Mouse (Mus musculus) left cerebral cortex, adult 2 months (tissue): ENCODE results near the gene Stac. TPM values are rescaled to one million over a fixed set of nuclear protein-coding genes. Genes with fewer than 3 reads are reported as not detected.

Experiments
- DNase-seq, 2 experiments: peaks; one replicate each; pipeline ENCODE4 v3.0.0; 2021 to 2022; ENCODE audit warnings: low spot score in 2 of 2, mixed read lengths in 1 of 2; ENCODE audit errors: extremely low spot score in 1 of 2
- H3K27ac ChIP-seq: fragments of 200-600 bp; 2 replicates; pipeline ENCODE4 v1.8.1; 2022
- H3K4me3 ChIP-seq: fragments of 200-600 bp; 2 replicates; pipeline ENCODE4 v1.8.1; 2022
- CTCF ChIP-seq: fragments of 200-600 bp; IDR thresholded peaks from 2 replicates; pipeline ENCODE4 v1.8.1; 2022; ENCODE audit warnings: antibody characterized with exemption, mild to moderate bottlenecking, moderate library complexity
- intact Hi-C: fragments of 180-260 bp; cut with DNase I; formaldehyde crosslinking; loops from one replicate; pipeline ENCODE4 v1.15.1; 2025
- total RNA-seq, 2 experiments: library from RNA; stranded (reverse); gene quantifications; 2 replicates each; pipeline ENCODE4 v1.2.3; 2021

The Stac gene
- total RNA-seq, 2 experiments from 2014 or later: 1.4 to 3.0 TPM

DNA sequence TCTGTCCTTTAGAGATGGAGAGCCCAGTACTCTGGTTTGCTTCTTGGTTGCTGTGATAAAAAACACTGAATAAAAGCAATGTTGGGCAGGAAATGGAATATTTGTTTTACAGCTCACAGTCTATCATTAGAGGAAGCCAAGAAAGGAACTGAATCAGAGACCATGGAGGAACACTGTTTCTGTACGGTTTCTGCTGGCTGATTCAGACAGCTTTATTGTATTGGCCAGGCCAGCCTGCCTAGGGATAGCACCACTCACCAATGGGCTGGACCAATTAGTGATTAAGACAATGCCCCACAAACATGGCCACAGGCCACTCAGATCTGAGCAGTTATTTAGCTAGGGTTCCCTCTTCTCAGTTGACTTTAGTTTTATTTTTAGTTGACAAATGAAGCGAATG, 6.0 kb downstream of the Stac start:
- H3K27ac ChIP-seq: no peak overlapping the region
- H3K4me3 ChIP-seq: no peak overlapping the region
- no peak for TF ChIP-seq CTCF
- DNase-seq: no peak
- intact Hi-C loops: no loop called here

DNA sequence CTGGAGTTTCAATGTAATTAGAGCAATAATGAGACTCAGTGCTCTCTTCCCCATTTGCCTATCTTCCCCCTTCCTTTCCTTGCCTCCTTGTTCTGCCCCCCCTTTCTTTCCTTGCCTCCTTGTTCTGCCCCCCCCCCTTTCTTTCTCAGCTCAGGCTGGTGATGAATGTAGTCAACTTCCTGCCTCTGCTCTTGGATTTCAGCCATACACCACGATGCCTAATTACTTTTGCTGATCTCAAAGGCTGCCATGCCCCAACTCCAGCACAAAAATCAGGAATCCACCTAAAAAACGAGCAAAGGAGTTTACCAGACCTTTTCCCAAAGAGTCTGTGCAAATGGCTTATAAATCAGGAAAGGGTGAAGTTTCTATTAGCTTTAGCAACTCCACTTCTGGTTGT, 10.6 kb downstream of the Stac start:
- no peak overlapping the region for H3K27ac ChIP-seq
- no peak for TF ChIP-seq CTCF
- H3K4me3 ChIP-seq: no peak overlapping the region
- intact Hi-C loops: no loop called here
- DNase-seq: no peak

DNA sequence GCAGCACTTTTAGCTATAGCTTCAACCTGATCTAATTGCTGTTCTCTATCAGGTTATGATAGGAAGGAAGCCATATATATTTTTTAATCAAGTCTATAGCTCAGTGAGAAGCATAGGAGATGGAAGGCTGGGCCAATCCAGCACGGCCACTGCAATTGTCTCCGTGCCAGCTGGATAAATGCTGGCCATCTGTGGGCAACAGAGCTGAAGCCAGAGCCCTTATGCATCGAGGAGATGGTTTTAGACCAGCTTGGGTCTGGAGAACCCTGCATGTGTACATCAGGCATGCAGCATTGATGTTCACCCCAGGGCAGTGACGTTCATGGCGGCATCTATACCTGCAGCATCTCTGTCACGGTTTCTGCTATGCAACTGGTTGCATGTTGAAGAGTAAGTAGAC, 20.3 kb downstream of the Stac start:
- no peak overlapping the region for H3K27ac ChIP-seq
- DNase-seq: no peak
- no peak for TF ChIP-seq CTCF
- intact Hi-C loops: no loop called here
- H3K4me3 ChIP-seq: no peak overlapping the region

DNA sequence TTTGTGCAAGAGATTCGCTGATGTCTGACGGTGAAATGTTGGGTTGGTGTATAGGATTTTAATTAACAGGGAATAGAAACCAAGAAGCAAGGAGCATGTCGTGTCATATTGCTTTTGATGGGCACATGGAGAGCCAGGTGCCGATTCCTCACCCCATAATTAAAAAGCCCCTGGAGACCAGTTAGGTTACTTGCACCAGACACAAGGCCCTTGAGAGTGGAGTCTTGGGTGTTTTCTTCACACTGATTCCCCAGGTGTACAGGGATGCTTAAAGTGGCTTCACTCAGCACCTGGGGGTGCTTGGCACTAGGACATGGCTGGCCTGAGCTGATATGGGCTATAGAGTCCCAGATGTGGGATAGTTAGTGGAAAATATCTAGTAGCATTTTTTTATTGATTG, 35.1 kb downstream of the Stac start:
- no peak for TF ChIP-seq CTCF
- no peak overlapping the region for H3K27ac ChIP-seq
- DNase-seq: no peak
- H3K4me3 ChIP-seq: no peak overlapping the region
- intact Hi-C loops: no loop called here

GRCm38 (mm10) chr9:111644228-111644627, 45.9 kb downstream of the Stac start:
- Histone ChIP-seq H3K4me3 (no peak overlapping the region), H3K27ac (no peak overlapping the region)
- DNase-seq: no peak
- intact Hi-C loops: no loop called here
- TF ChIP-seq CTCF: no peak

DNA sequence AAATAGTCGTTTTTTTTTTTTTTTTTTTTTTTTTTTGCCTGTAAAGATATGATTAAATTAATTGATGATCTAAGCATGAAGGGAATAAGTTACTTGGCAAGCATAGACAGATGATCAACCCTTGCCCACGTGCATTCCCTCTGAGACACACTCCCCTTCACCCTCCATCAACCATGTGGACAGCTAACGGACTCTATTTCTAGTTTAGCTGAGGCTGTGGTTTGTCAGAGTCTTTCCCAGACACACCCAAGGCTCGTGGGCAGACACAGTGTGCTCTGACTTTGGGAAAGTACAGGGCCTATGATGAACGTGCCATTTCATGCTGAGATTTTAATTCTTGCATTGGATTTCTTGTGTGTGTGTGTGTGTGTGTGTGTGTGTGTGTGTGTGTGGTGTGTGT, 46.8 kb downstream of the Stac start:
- H3K27ac ChIP-seq: no peak overlapping the region
- H3K4me3 ChIP-seq: no peak overlapping the region
- no peak for DNase-seq
- intact Hi-C loops: no loop called here
- TF ChIP-seq CTCF: no peak

DNA sequence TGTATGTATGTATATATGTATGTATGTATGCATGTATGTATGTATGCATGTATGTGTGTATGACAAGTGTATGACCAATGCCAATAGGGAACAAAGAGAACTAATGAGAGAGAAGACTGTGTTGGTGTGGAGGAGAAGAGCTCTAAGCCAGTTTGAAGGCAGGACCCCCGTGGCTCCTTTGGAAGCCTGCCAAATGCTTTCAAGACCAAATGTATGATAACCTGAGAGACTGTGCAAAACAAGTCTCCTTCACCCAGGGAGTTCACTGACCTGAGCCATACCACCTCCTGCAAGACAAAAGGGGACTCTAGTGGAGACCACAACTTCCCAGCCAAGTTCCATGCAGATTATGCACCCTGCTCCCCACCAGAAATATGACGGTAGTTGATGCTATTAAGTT, 52.5 kb downstream of the Stac start:
- H3K4me3 ChIP-seq: no peak overlapping the region
- TF ChIP-seq CTCF: no peak
- no peak overlapping the region for H3K27ac ChIP-seq
- intact Hi-C loops: no loop called here
- no peak for DNase-seq

GRCm38 (mm10) chr9:111632833-111633232, 57.3 kb downstream of the Stac start:
- intact Hi-C loops: no loop called here
- no peak for TF ChIP-seq CTCF
- peak in 1 of 2 experiments; percentile 17 for DNase-seq

GRCm38 (mm10) chr9:111621191-111621590, 69.0 kb downstream of the Stac start:
- H3K4me3 ChIP-seq: no peak overlapping the region
- no peak for TF ChIP-seq CTCF
- no peak overlapping the region for H3K27ac ChIP-seq
- intact Hi-C loops: no loop called here
- no peak for DNase-seq

More at GRCm38 (mm10) chr9:111632833-111633232, 57.3 kb downstream of the Stac start:
- H3K27ac ChIP-seq: no peak overlapping the region
- no peak overlapping the region for H3K4me3 ChIP-seq

DNA sequence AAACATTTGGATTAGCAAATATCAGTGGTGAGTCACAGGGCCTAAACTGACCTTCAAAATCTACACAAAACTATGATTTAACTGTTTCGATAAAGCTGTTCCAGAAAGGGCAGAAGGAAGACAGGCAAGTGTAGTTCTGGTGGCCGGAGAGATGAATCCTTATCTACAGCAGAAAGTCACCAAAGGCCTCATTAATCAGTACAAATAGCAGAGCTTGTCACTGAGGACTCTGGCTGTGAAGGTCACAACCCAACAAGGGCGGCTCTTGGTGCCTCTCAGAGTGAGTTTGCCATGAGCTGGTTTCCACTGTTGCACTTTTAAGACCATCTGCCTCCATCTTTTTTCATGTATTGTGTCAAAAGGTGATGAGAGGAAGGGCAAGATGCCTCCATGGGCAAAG, 78.8 kb downstream of the Stac start:
- TF ChIP-seq CTCF: no peak
- Histone ChIP-seq H3K4me3 (no peak overlapping the region), H3K27ac (no peak overlapping the region)
- no peak for DNase-seq
- intact Hi-C loops: no loop called here

DNA sequence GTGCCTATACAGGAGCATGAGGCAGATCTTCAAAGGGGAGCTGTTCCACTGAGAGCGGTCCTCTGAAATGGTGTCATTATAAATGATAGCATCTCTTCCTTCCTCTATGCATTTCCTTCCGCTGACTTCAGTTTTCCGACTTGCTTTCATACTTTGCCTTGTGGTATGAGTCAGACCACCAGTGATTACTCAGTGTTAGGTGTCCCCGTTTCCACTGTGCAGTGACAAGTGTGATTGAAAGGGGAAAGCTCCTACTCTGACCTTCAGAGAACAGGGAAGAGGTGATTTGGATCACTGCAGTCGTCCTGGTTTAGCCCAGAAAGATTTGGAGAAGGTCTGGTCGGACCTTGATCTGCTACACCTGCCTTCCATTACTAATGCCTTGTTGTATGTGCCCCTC, 81.4 kb downstream of the Stac start:
- no peak for DNase-seq

DNA sequence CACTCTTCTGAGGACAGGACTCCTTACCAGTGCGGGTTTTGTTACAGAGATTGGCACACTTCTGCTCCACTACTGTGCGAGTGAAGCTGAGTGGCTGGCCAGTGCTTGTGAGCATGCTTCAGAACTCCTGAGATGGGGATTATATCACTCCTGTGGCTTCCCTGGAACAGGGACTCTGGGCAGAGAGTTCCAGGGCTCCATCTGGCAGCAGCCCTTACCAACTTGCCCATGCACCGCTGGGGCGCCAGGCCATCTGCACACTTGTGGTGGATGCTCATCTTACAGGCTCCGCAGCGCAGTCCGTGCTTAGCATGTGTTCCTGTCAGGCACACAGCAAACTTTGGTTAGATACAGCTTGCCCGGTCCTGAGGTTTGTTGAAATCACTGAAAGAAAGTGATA, 83.5 kb downstream of the Stac start:
- H3K27ac ChIP-seq: no peak overlapping the region
- intact Hi-C loops: no loop called here
- no peak for DNase-seq
- H3K4me3 ChIP-seq: no peak overlapping the region
- TF ChIP-seq CTCF: no peak

More for the DNA sequence above, 81.4 kb downstream of the Stac start:
- intact Hi-C loops: no loop called here
- Histone ChIP-seq H3K4me3 (no peak overlapping the region), H3K27ac (no peak overlapping the region)
- TF ChIP-seq CTCF: no peak

DNA sequence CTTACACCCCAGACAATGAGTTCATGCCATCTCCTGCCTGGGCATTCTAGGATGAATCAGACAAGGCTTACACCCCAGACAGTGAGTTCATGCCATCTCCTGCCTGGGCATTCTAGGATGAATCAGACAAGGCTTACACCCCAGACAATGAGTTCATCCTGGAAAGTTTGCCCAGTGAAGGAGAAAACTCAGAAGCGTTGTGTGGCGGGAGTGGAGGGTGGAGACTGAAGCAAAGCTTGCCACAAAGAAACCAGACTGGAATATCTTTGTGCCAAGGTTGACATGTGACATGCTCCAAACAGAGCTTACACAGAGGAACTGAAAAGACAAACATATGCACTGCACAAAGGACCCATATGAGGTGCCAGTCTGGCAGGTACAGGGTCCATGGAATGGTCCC, 102.6 kb downstream of the Stac start:
- TF ChIP-seq CTCF: no peak
- Histone ChIP-seq H3K27ac (no peak overlapping the region), H3K4me3 (no peak overlapping the region)
- intact Hi-C loops: no loop called here
- DNase-seq: no peak

GRCm38 (mm10) chr9:111578784-111579183, 111.4 kb downstream of the Stac start:
- Histone ChIP-seq H3K4me3 (no peak overlapping the region), H3K27ac (no peak overlapping the region)
- DNase-seq: no peak
- TF ChIP-seq CTCF: no peak
- intact Hi-C loops: no loop called here
